Mouse (Mus musculus) left cerebral cortex, adult 18-20 months (tissue): ENCODE data around the gene Lrrc34. TPM values are rescaled to one million over a fixed set of nuclear protein-coding genes. Genes with fewer than 3 reads are reported as not detected.

Experiments used
- DNase-seq, 2 experiments: peaks; one replicate each; pipeline ENCODE4 v3.0.0; 2021 to 2022; ENCODE audit warnings: low spot score in 2 of 2, mixed read lengths in 1 of 2
- long read RNA-seq, 2 experiments: library from polyadenylated mRNA; stranded (forward); transcript quantifications; one replicate each; pipeline ENCODE4 v2.0.0; 2021
- total RNA-seq, 2 experiments: library from RNA; stranded (reverse); gene quantifications; 2 replicates each; pipeline ENCODE4 v1.2.3; 2021

Lrrc34 gene
- total RNA-seq = not detected
- long read RNA-seq, experiment 1 = 0 reads
- long read RNA-seq, experiment 2 = 0 reads

- no peak for DNase-seq
Observed at GRCm38 (mm10) chr3:30647440-30648090, at the start of gene Lrrc34. Gene Lrrc34, minus strand, starts transcription at chr3:30647869.

- peak; percentile 61 to 70 for DNase-seq
Observed at GRCm38 (mm10) chr3:30696346-30696745, 48.7 kb upstream of the Lrrc34 start.

- no peak for DNase-seq
Observed at GRCm38 (mm10) chr3:30695661-30696060, 48.0 kb upstream of the Lrrc34 start.

GRCm38 (mm10) chr3:30690976-30691375, 43.3 kb upstream of the Lrrc34 start:
- no peak for DNase-seq

GRCm38 (mm10) chr3:30687216-30687615, 39.5 kb upstream of the Lrrc34 start:
- DNase-seq = no peak

GRCm38 (mm10) chr3:30683190-30683589, 35.5 kb upstream of the Lrrc34 start:
- no peak for DNase-seq

- no peak for DNase-seq
Observed at GRCm38 (mm10) chr3:30658486-30658885, 10.8 kb upstream of the Lrrc34 start.

GRCm38 (mm10) chr3:30655937-30656336, 8.3 kb upstream of the Lrrc34 start:
- DNase-seq = no peak

GRCm38 (mm10) chr3:30650062-30650841, 2.6 kb upstream of the Lrrc34 start:
- DNase-seq = peak; percentile 4 to 8

- DNase-seq = no peak
Observed at GRCm38 (mm10) chr3:30648466-30648865, 797 bp upstream of the Lrrc34 start.

GRCm38 (mm10) chr3:30646761-30647160, 908 bp downstream of the Lrrc34 start:
- DNase-seq = no peak

- DNase-seq = no peak
Observed at GRCm38 (mm10) chr3:30644207-30644606, 3.5 kb downstream of the Lrrc34 start, which contains the start of gene Lrriq4. Gene Lrriq4, plus strand, starts transcription at chr3:30644507.

- DNase-seq = no peak
Observed at GRCm38 (mm10) chr3:30635629-30636028, 12.0 kb downstream of the Lrrc34 start.

- DNase-seq = no peak
Observed at GRCm38 (mm10) chr3:30633681-30634080, 14.0 kb downstream of the Lrrc34 start.

- no peak for DNase-seq
Observed at GRCm38 (mm10) chr3:30620132-30620531, 27.5 kb downstream of the Lrrc34 start.

GRCm38 (mm10) chr3:30610930-30611329, 36.7 kb downstream of the Lrrc34 start:
- no peak for DNase-seq

GRCm38 (mm10) chr3:30608999-30609398, 38.7 kb downstream of the Lrrc34 start:
- DNase-seq = no peak

GRCm38 (mm10) chr3:30603256-30603655, 44.4 kb downstream of the Lrrc34 start:
- no peak for DNase-seq

GRCm38 (mm10) chr3:30602740-30603098, 45.0 kb downstream of the Lrrc34 start:
- DNase-seq = no peak

GRCm38 (mm10) chr3:30602065-30602739, 45.5 kb downstream of the Lrrc34 start, which contains the start of gene Mynn:
Gene Mynn, plus strand, starts transcription at chr3:30602065.
- peak; percentile 94 to 98 for DNase-seq

GRCm38 (mm10) chr3:30601610-30602064, 46.0 kb downstream of the Lrrc34 start:
- no peak for DNase-seq

- peak; percentile 89 to 92 for DNase-seq
Observed at GRCm38 (mm10) chr3:30601175-30601574, 46.5 kb downstream of the Lrrc34 start.
